Mouse (Mus musculus): ENCODE data around the gene Nrbp1. TPM values are rescaled to one million over a fixed set of nuclear protein-coding genes. Genes with fewer than 3 reads are reported as not detected.

Nrbp1 gene
- polyA plus RNA-seq, 1 experiment, result 93.7 TPM

DNA sequence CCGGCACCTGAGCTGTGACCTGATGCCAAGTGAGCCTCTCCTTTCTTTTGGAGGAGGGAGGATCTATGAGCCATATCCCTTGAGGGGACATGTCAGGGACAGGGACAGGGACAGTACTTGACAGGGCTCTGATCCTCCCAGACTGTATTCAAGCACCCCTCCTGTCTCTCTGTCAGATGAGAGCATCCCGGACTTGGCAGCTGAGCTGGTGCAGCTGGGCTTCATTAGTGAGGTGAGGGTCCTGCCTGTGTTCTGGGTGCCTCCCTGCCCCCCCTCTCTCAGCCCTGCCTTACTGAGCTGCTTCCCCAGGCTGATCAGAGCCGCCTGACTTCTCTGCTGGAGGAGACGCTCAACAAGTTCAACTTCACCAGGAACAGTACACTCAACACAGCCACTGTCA lies 10.1 kb downstream of the Nrbp1 start:
- Histone ChIP-seq H3K4me3 (replicated peaks; ENCODE audit: control insufficient read depth, low read depth, low read length) (no peak overlapping the region), H3K27ac (ENCODE audit: control insufficient read depth, insufficient read depth, low read depth, low read length, poor library complexity) (no peak overlapping the region), H3K4me1 (ENCODE audit: control insufficient read depth, insufficient read depth, low read length) (no peaks in the 10 kb centered on the region)
- no peak for TF ChIP-seq POLR2A (IDR thresholded peaks at IDR 0.05; ENCODE audit: borderline replicate concordance, control insufficient read depth, low read depth, low read length)
- TF ChIP-seq CTCF (IDR thresholded peaks at IDR 0.05; ENCODE audit: control insufficient read depth, insufficient read depth, low read length), result no peak
- WGBS, result 81% methylated on average over 4 of the region's 4 CpGs

GRCm38 (mm10) chr5:31251541-31252101 lies 11.0 kb downstream of the Nrbp1 start, which contains the start of gene Krtcap3:
Krtcap3 (plus strand) TSS chr5:31251691.
- Histone ChIP-seq H3K4me3 (replicated peaks; ENCODE audit: control insufficient read depth, low read depth, low read length) (peak within 1 kb of the TSS; percentile 56), H3K27ac (ENCODE audit: control insufficient read depth, insufficient read depth, low read depth, low read length, poor library complexity) (no peak within 1 kb of the TSS), H3K4me1 (ENCODE audit: control insufficient read depth, insufficient read depth, low read length) (no peaks in the 10 kb centered on the region)
- no peak for TF ChIP-seq CTCF (IDR thresholded peaks at IDR 0.05; ENCODE audit: control insufficient read depth, insufficient read depth, low read length)
- TF ChIP-seq POLR2A (IDR thresholded peaks at IDR 0.05; ENCODE audit: borderline replicate concordance, control insufficient read depth, low read depth, low read length), result no peak
- 86% methylated on average over 47 of the region's 47 CpGs for WGBS

- H3K27ac ChIP-seq (ENCODE audit: control insufficient read depth, insufficient read depth, low read depth, low read length, poor library complexity), result no peak overlapping the region
- H3K4me1 ChIP-seq (ENCODE audit: control insufficient read depth, insufficient read depth, low read length), result no peaks in the 10 kb centered on the region
- TF ChIP-seq CTCF (IDR thresholded peaks at IDR 0.05; ENCODE audit: control insufficient read depth, insufficient read depth, low read length) (no peak), POLR2A (IDR thresholded peaks at IDR 0.05; ENCODE audit: borderline replicate concordance, control insufficient read depth, low read depth, low read length) (no peak)
- H3K4me3 ChIP-seq (replicated peaks; ENCODE audit: control insufficient read depth, low read depth, low read length), result peak overlapping the region; percentile 56
- WGBS, result 84% methylated on average over 10 of the region's 10 CpGs
These were observed 11.5 kb downstream of the Nrbp1 start for GRCm38 (mm10) chr5:31252151-31252550.

- H3K4me3 ChIP-seq (replicated peaks; ENCODE audit: control insufficient read depth, low read depth, low read length), result no peak overlapping the region
- H3K27ac ChIP-seq (ENCODE audit: control insufficient read depth, insufficient read depth, low read depth, low read length, poor library complexity), result no peak overlapping the region
- WGBS, result 84% methylated on average over 16 of the region's 16 CpGs
- TF ChIP-seq POLR2A (IDR thresholded peaks at IDR 0.05; ENCODE audit: borderline replicate concordance, control insufficient read depth, low read depth, low read length) (no peak), CTCF (IDR thresholded peaks at IDR 0.05; ENCODE audit: control insufficient read depth, insufficient read depth, low read length) (no peak)
- H3K4me1 ChIP-seq (ENCODE audit: control insufficient read depth, insufficient read depth, low read length), result no peaks in the 10 kb centered on the region
These were observed 12.3 kb downstream of the Nrbp1 start for GRCm38 (mm10) chr5:31252795-31253545.

- Histone ChIP-seq H3K27ac (ENCODE audit: control insufficient read depth, insufficient read depth, low read depth, low read length, poor library complexity) (no peak overlapping the region), H3K4me1 (ENCODE audit: control insufficient read depth, insufficient read depth, low read length) (no peaks in the 10 kb centered on the region), H3K4me3 (replicated peaks; ENCODE audit: control insufficient read depth, low read depth, low read length) (no peak overlapping the region)
- TF ChIP-seq CTCF (IDR thresholded peaks at IDR 0.05; ENCODE audit: control insufficient read depth, insufficient read depth, low read length) (no peak), POLR2A (IDR thresholded peaks at IDR 0.05; ENCODE audit: borderline replicate concordance, control insufficient read depth, low read depth, low read length) (no peak)
- WGBS, result 89% methylated on average over 8 of the region's 8 CpGs
These were observed 13.1 kb downstream of the Nrbp1 start for GRCm38 (mm10) chr5:31253806-31254205.

DNA sequence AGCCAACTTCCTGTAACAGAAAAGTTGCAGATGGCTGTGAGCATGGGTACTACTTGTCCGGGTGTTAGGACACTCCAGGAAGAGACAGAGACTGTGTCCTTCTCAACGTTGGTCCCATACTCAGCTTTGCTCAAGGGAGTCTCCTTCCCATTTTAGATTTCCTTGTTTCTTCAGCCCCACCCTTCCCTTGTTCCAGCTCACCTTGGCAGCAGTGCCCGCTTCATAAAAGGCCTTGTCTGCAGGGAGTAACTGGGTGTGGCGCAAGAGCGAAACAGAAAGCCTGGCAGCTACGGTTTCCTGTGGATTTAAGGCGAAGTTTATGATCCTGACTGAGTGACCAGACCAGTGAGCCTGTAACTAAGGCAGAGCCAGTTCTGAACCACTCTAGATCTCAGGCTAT lies 13.8 kb downstream of the Nrbp1 start:
- no peak overlapping the region for H3K27ac ChIP-seq (ENCODE audit: control insufficient read depth, insufficient read depth, low read depth, low read length, poor library complexity)

DNA sequence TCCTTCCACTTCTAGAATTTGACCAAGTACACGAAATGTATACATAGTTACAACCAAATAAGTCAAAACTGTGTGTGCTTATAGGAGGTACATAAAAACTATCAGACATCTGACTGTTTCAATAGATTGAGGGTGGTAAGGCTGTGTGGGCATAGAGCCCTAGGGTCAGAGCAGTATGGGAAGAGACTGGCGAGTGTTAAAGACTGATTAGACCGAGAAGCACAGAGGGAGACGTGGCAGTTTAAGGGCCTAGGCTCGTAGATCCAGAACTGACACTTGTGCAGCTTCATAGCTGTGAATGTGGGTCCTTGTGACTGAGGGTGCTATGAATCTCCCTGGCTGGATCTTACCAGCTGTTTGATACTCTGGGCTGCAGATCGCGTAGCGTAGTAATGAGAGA lies 14.2 kb downstream of the Nrbp1 start:
- WGBS, result 68% methylated on average over 8 of the region's 8 CpGs
- TF ChIP-seq CTCF (IDR thresholded peaks at IDR 0.05; ENCODE audit: control insufficient read depth, insufficient read depth, low read length) (no peak), POLR2A (IDR thresholded peaks at IDR 0.05; ENCODE audit: borderline replicate concordance, control insufficient read depth, low read depth, low read length) (no peak)
- Histone ChIP-seq H3K27ac (ENCODE audit: control insufficient read depth, insufficient read depth, low read depth, low read length, poor library complexity) (no peak overlapping the region), H3K4me1 (ENCODE audit: control insufficient read depth, insufficient read depth, low read length) (no peaks in the 10 kb centered on the region), H3K4me3 (replicated peaks; ENCODE audit: control insufficient read depth, low read depth, low read length) (no peak overlapping the region)

More for the DNA sequence above, 13.8 kb downstream of the Nrbp1 start:
- WGBS, result 39% methylated on average over 7 of the region's 7 CpGs
- Histone ChIP-seq H3K4me3 (replicated peaks; ENCODE audit: control insufficient read depth, low read depth, low read length) (no peak overlapping the region), H3K4me1 (ENCODE audit: control insufficient read depth, insufficient read depth, low read length) (no peaks in the 10 kb centered on the region)
- no peak for TF ChIP-seq POLR2A (IDR thresholded peaks at IDR 0.05; ENCODE audit: borderline replicate concordance, control insufficient read depth, low read depth, low read length)

DNA sequence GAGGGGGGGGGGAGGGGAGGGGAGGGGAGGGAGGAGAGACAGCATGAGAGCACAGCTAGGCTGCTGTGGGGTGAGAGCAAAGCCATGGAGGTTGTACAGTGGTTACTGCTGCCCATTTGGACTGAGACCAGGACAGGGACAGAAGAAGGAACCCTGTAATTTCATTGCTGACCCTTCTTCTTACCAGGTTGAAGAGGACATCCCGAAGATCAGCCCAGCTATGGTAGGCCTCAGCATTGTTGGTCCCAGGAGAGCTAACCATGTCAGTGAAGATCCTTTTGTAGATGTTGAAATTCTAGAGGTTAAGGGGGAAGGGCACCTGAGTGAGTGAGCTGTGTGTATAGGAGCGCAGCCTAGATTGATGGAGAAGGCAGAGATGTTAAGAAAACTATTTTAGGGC lies 14.7 kb downstream of the Nrbp1 start:
- 89% methylated on average over 2 of the region's 2 CpGs for WGBS
- no peak overlapping the region for H3K4me3 ChIP-seq (replicated peaks; ENCODE audit: control insufficient read depth, low read depth, low read length)
- H3K27ac ChIP-seq (ENCODE audit: control insufficient read depth, insufficient read depth, low read depth, low read length, poor library complexity), result no peak overlapping the region
- TF ChIP-seq CTCF (IDR thresholded peaks at IDR 0.05; ENCODE audit: control insufficient read depth, insufficient read depth, low read length) (no peak), POLR2A (IDR thresholded peaks at IDR 0.05; ENCODE audit: borderline replicate concordance, control insufficient read depth, low read depth, low read length) (no peak)
- H3K4me1 ChIP-seq (ENCODE audit: control insufficient read depth, insufficient read depth, low read length), result no peaks in the 10 kb centered on the region
